Mouse (Mus musculus) kidney, adult 2 months (tissue): ENCODE results near the gene Mapk9. TPM values are rescaled to one million over a fixed set of nuclear protein-coding genes. Genes with fewer than 3 reads are reported as not detected.

Experiments
- DNase-seq: peaks from one replicate; pipeline ENCODE4 v3.0.0; 2021
- H3K27ac ChIP-seq: fragments of 200-500 bp; 2 replicates; pipeline ENCODE4 v1.5.1; 2012; ENCODE audit warnings: low read depth, low read length, control low read depth, inconsistent platforms; ENCODE audit not compliant: insufficient read depth
- H3K27me3 ChIP-seq: fragments of 200-500 bp; replicated peaks from 2 replicates; pipeline ENCODE4 v1.6.1; 2012; ENCODE audit warnings: mild to moderate bottlenecking, moderate library complexity, low read length, inconsistent platforms; ENCODE audit not compliant: control insufficient read depth, insufficient read depth
- H3K36me3 ChIP-seq: fragments of 200-500 bp; 2 replicates; pipeline ENCODE4 v1.6.1; 2012; ENCODE audit warnings: mild to moderate bottlenecking, moderate library complexity, low read length, inconsistent platforms; ENCODE audit not compliant: control insufficient read depth, insufficient read depth
- H3K4me1 ChIP-seq: fragments of 200-500 bp; 2 replicates; pipeline ENCODE4 v1.6.1; 2011; ENCODE audit warnings: low read length; ENCODE audit not compliant: control insufficient read depth, insufficient read depth
- H3K4me3 ChIP-seq: fragments of 200-500 bp; 2 replicates; pipeline ENCODE4 v1.5.1; 2011; ENCODE audit warnings: mild to moderate bottlenecking, low read depth, low read length, control low read depth; ENCODE audit not compliant: insufficient read depth
- CTCF ChIP-seq: fragments of 200-500 bp; conservative IDR thresholded peaks from 2 replicates; pipeline ENCODE4 v1.5.1; 2011; ENCODE audit warnings: low read depth, mild to moderate bottlenecking, control low read depth, low read length, moderate library complexity, mixed read lengths; ENCODE audit not compliant: insufficient read depth, insufficient read length
- POLR2A ChIP-seq: fragments of 200-500 bp; IDR thresholded peaks from one replicate; pipeline ENCODE4 v1.6.1; 2011; ENCODE audit warnings: low read depth, low read length, control low read depth
- WGBS: fragments of 180-500 bp; shearing (Covaris S2); methylation state at CpG from one replicate; pipeline ENCODE4 v1.1.7; 2018; 5-methylcytosine and 5-hydroxymethylcytosine counted together
- polyA plus RNA-seq: library from polyadenylated mRNA; depleted of rRNA; stranded (reverse); fragments of >200 nt; gene quantifications from 2 replicates; pipeline ENCODE4 v1.2.3, GENCODE M21; 2012

The Mapk9 gene
- polyA plus RNA-seq, 1 experiment: 23.0 TPM

DNA sequence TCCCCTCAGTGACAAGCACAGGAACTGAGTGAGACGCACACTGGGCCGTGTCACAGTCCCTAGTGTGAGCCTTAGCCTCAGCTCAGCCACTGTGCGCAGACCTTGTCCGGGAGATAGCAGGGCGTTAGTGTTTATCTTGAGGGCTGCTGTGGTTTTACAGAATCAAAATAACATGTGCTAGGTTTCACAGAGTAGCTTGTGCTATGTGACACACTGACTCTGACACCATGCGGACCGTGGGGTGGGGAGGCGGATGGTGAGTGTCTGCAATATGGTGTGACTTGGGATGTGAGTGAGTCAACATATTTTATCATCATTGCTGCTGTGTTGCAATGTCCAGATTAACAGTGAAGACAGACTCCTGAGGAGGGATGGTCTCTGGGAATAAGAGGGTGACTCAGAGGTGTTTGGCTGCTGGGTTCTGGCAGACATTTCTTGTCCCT is 35.4 kb upstream of the Mapk9 start:
- H3K27ac ChIP-seq: no peak overlapping the region
- H3K27me3 ChIP-seq: no peaks in the 10 kb centered on the region
- H3K4me1 ChIP-seq: no peaks in the 10 kb centered on the region
- no peak overlapping the region for H3K4me3 ChIP-seq
- no peaks in the 10 kb centered on the region for H3K36me3 ChIP-seq
- 86% methylated on average over 8 of the region's 8 CpGs for WGBS
- DNase-seq: no peak
- TF ChIP-seq POLR2A: no peak
- TF ChIP-seq CTCF: no peak

GRCm38 (mm10) chr11:49811879-49812278 is 34.7 kb upstream of the Mapk9 start:
- Histone ChIP-seq H3K36me3 (no peaks in the 10 kb centered on the region), H3K27me3 (no peaks in the 10 kb centered on the region), H3K27ac (no peak overlapping the region), H3K4me3 (no peak overlapping the region), H3K4me1 (no peaks in the 10 kb centered on the region)
- WGBS: 87% methylated on average over 8 of the region's 8 CpGs
- TF ChIP-seq POLR2A: no peak
- no peak for TF ChIP-seq CTCF
- DNase-seq: no peak

- WGBS: 89% methylated on average over 15 of the region's 15 CpGs
- Histone ChIP-seq H3K36me3 (no peaks in the 10 kb centered on the region), H3K27me3 (no peaks in the 10 kb centered on the region), H3K27ac (no peak overlapping the region), H3K4me3 (no peak overlapping the region), H3K4me1 (no peaks in the 10 kb centered on the region)
- DNase-seq: no peak
- no peak for TF ChIP-seq POLR2A
- TF ChIP-seq CTCF: no peak
Measured at GRCm38 (mm10) chr11:49818869-49819566, 27.5 kb upstream of the Mapk9 start.

- Histone ChIP-seq H3K36me3 (no peaks in the 10 kb centered on the region), H3K27me3 (no peaks in the 10 kb centered on the region), H3K27ac (no peak overlapping the region), H3K4me3 (no peak overlapping the region), H3K4me1 (no peaks in the 10 kb centered on the region)
- DNase-seq: no peak
- 88% methylated on average over 7 of the region's 7 CpGs for WGBS
- TF ChIP-seq POLR2A (no peak), CTCF (no peak)
Measured at GRCm38 (mm10) chr11:49819676-49820075, 26.9 kb upstream of the Mapk9 start.

- Histone ChIP-seq H3K27me3 (no peaks in the 10 kb centered on the region), H3K36me3 (no peaks in the 10 kb centered on the region), H3K4me3 (no peak overlapping the region), H3K4me1 (no peaks in the 10 kb centered on the region), H3K27ac (no peak overlapping the region)
- TF ChIP-seq POLR2A: no peak
- TF ChIP-seq CTCF: no peak
- DNase-seq: no peak
- 93% methylated on average over 2 of the region's 2 CpGs for WGBS
Measured at GRCm38 (mm10) chr11:49820928-49821327, 25.6 kb upstream of the Mapk9 start.

- WGBS: 78% methylated on average over 2 of the region's 2 CpGs
- Histone ChIP-seq H3K4me1 (no peaks in the 10 kb centered on the region), H3K4me3 (no peak overlapping the region), H3K36me3 (no peaks in the 10 kb centered on the region), H3K27me3 (no peaks in the 10 kb centered on the region), H3K27ac (no peak overlapping the region)
- DNase-seq: no peak
- TF ChIP-seq CTCF (no peak), POLR2A (no peak)
Measured at GRCm38 (mm10) chr11:49821546-49821945, 25.0 kb upstream of the Mapk9 start.

- no peaks in the 10 kb centered on the region for H3K27me3 ChIP-seq
- H3K4me3 ChIP-seq: no peak overlapping the region
- WGBS: 93% methylated on average over 2 of the region's 2 CpGs
- no peaks in the 10 kb centered on the region for H3K36me3 ChIP-seq
- TF ChIP-seq CTCF: no peak
- H3K27ac ChIP-seq: no peak overlapping the region
- no peaks in the 10 kb centered on the region for H3K4me1 ChIP-seq
- DNase-seq: no peak
Measured at GRCm38 (mm10) chr11:49822337-49822736, 24.2 kb upstream of the Mapk9 start.

DNA sequence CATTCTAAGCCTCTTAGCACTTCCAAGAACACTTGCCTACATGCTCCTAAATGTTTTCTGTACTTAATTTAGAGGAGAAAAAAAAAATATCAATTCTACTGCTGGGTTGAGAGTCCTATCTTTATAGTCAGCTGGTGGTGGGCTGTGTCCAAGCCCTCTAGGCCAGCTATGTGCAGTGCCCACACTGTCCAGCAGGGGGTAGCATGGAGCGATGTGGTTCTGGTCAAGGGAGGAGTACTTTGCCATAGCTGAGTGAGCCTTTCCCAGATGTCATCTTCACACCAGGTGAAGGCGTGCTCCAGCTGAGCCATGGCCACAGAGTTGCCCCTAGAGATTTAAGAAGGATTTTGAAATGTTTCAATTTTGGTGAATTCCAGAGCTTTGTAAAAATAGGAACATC is 21.7 kb upstream of the Mapk9 start:
- WGBS: 46% methylated on average over 2 of the region's 2 CpGs
- Histone ChIP-seq H3K4me1 (no peaks in the 10 kb centered on the region), H3K36me3 (no peaks in the 10 kb centered on the region), H3K4me3 (no peak overlapping the region), H3K27me3 (no peaks in the 10 kb centered on the region), H3K27ac (no peak overlapping the region)
- peak; percentile 63 for DNase-seq
- peak; percentile 97 for TF ChIP-seq CTCF
- no peak for TF ChIP-seq POLR2A
